Mouse (Mus musculus): ENCODE results near the gene Sdhaf1.

Gene Sdhaf1

GRCm38 (mm10) chr7:30325364-30325763 lies 1.7 kb upstream of the Sdhaf1 start:
- DNase-seq (ENCODE audit: low spot score): peak; percentile 76

- DNase-seq (ENCODE audit: low spot score): no peak
These were observed 727 bp upstream of the Sdhaf1 start for GRCm38 (mm10) chr7:30324300-30324944.

GRCm38 (mm10) chr7:30322865-30323264 lies 830 bp downstream of the Sdhaf1 start:
- DNase-seq (ENCODE audit: low spot score): peak; percentile 61

- DNase-seq (ENCODE audit: low spot score): peak; percentile 96
These were observed 1.4 kb downstream of the Sdhaf1 start for GRCm38 (mm10) chr7:30322285-30322667.

GRCm38 (mm10) chr7:30321539-30322284 lies 2.0 kb downstream of the Sdhaf1 start, which contains the start of gene E130208F15Rik:
E130208F15Rik (plus strand) TSS chr7:30321740.
- peak; percentile 87 for DNase-seq (ENCODE audit: low spot score)

GRCm38 (mm10) chr7:30320946-30321345 lies 2.7 kb downstream of the Sdhaf1 start:
- no peak for DNase-seq (ENCODE audit: low spot score)

DNA sequence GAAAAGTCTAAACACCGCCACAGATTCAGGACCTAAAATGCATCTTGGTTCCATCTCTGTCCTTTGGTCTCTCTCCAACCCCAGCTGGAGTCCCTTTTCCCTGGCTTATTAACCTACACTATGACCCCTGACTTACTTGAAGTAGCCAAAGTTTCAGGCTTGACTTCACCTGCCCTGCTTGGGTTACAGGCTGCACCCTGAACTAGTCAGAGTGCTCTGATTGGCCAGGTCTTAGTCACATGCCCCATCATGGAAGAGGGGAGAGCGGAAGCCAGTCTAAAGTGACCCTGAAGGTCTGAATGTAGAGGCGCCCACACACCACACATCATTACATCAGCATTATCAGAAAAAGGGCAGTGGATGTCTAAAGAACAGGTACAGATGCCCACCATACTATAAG lies 5.6 kb downstream of the Sdhaf1 start:
- no peak for DNase-seq (ENCODE audit: low spot score)

GRCm38 (mm10) chr7:30315559-30316529 lies 7.9 kb downstream of the Sdhaf1 start:
- no peak for DNase-seq (ENCODE audit: low spot score)

- no peak for DNase-seq (ENCODE audit: low spot score)
These were observed 9.0 kb downstream of the Sdhaf1 start, which contains the start of gene Syne4 for GRCm38 (mm10) chr7:30314721-30315155. Syne4 (plus strand) TSS chr7:30314807.

GRCm38 (mm10) chr7:30313666-30314320 lies 9.9 kb downstream of the Sdhaf1 start:
- DNase-seq (ENCODE audit: low spot score): no peak

DNA sequence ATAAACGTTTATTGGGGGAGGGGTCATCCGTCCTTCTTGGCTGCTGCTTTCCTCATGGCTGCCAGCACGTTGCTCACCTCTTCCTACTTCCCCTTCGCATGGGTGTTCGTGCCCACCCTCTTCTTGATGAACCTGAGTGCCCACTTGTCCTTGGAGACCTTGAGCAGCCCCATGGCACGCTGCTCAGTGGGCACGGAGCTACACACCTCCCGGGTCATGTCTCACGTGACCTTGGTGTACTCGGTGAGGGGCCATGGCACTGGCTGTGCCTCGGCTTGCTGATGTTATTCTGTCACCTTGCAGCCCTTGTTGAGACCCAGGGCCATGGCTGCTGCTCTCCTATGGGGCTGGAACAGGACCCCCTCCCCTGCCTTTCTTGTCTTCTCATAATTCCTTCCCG lies 13.6 kb downstream of the Sdhaf1 start:
- DNase-seq (ENCODE audit: low spot score): no peak

DNA sequence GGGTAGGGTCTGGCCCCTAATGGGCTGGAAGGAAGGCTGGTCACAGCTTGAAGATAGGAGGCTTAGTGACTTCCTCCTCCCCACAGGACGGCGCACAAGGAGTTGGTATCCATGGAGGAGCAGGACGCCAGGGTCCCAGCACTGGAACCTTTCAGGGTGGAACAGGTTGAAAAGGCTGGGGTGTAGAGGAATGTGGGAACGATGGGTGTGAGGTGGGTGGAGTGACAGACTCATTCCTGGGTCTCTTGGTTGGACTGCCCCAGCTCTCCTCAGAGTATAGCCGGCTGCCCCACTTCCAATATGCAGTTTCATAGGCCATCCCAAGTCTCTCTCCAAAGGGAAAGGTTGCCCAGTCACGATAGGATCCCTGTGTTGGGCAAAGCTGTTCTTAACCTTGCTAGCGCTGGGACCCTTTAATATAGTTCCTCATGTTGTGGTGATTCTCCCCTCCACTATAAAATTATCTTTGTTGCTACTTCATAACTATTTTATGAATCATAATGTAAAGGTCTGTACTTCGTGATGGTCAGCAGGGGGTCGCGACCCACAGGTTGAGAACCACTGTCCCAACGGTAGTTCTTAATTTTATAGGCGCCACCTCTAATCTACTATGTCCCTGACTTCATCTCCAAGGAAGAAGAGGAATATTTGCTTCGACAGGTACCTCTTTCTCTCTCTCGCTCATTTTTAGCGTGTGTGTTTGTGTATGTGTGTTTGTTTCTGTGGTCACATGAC lies 14.1 kb downstream of the Sdhaf1 start:
- DNase-seq (ENCODE audit: low spot score): no peak

DNA sequence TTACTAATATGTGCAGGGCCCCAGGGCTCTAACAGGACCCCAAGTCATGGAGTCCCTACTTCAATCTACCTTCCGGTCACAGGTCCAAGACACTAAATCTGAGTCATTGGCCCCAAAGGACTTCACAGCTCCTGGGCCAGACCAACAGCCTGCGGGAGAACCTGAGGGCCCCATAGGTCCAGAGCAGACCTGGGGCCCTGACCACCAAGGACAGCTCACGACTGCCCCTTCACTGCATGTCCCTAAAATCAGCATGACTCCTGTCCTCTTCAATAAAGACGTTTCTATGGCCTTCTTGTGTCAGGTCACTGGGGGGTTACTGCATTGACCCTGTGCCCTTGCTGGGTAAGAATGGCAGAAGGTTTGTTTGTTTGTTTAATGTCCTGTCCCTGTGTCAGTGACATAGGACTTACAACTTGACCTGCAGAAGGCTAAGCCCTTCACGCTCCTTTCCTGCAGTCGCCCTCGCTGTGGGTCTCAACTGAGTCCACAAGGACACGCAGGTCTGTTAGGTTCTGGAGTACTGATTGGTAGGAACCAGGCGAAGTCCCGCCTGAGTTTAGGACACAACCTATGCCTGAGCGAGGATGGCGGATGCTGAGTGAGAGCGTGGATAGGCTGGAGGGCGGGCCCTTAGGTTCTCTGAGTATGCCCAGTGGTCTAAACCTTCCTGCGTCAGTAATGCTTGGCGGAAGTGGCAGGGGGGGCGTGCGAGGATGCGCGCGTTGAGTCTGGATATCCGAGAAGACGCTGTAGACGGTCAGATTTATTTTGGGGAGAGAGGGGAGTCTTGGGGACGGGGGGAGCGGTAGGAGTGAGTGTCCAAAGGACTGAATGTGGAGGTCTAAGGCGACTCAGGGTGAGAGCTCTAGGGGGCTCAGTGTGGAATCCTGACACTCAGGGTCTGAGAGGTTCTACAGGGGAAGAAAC lies 15.4 kb downstream of the Sdhaf1 start, which contains the start of gene Alkbh6:
Alkbh6 (plus strand) TSS at position 642 of the 930 bp plus-strand sequence.
- DNase-seq (ENCODE audit: low spot score): peak; percentile 96

DNA sequence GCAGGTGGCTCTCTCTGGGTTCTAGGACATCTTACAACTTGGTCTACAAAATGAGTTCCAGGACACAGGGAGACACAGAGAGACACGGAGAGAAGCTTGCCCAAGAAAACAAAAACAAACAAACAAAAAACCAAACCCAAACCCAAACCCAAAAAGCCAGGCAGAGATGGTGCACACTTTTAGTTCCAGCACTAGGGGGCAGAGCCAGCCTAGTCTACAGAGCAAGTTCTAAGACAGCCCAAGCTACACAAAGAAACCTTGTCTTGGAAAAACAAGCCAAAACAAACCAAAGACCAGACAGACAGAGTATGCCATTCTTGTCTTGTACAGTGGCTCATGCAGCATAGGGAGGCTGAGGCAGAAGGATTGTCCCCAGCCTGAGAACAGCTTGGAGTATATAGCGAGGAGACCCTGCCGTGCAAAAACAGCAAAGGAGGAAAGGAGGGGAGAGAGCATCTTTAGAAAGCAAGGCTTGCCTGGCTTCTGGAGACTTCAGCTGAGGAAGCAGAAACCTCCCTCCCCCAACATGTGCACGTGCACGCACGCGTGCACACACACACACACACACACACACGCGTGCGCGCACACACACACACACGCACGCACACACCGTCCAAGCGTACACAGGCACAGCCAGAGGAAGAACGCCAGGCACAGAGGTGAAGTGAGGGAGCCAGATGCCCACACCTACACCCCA lies 17.5 kb downstream of the Sdhaf1 start:
- DNase-seq (ENCODE audit: low spot score): peak; percentile 20

GRCm38 (mm10) chr7:30300914-30301313 lies 22.8 kb downstream of the Sdhaf1 start:
- peak; percentile 38 for DNase-seq (ENCODE audit: low spot score)

GRCm38 (mm10) chr7:30297266-30297665 lies 26.4 kb downstream of the Sdhaf1 start:
- DNase-seq (ENCODE audit: low spot score): no peak

GRCm38 (mm10) chr7:30296816-30297215 lies 26.9 kb downstream of the Sdhaf1 start:
- no peak for DNase-seq (ENCODE audit: low spot score)

GRCm38 (mm10) chr7:30295103-30295502 lies 28.6 kb downstream of the Sdhaf1 start:
- DNase-seq (ENCODE audit: low spot score): no peak

DNA sequence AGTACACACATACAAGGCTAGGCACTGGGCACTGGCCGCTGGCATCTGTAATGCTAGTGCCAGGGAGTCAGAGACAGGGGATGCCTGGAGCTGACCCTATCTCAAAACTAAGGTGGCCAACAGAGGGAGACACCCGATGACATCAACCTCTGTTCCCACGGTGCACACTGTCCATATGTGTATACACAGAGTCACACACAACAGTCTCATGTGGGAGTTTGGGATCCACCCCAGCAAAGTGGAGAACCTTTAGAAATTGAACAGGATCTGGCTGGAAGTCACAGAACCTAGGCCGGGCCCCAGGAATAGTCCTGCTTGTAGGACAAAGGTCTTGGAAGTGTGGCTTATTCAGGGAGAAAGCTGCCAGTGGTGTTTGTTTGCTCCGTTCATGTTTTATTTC lies 29.4 kb downstream of the Sdhaf1 start:
- DNase-seq (ENCODE audit: low spot score): no peak

Data from T-cell, adult 2 months (primary cell).